Mouse (Mus musculus) adrenal gland, adult 18-20 months (tissue): ENCODE results near the gene Mrap. TPM values are rescaled to one million over a fixed set of nuclear protein-coding genes. Genes with fewer than 3 reads are reported as not detected.

Experiments used
- total RNA-seq, 2 experiments: library from RNA; stranded (reverse); gene quantifications; 1 replicate in 1 of 2; 2 replicates in 1 of 2; pipeline ENCODE4 v1.2.3; 2021

Mrap gene
- total RNA-seq, 2 experiments from 2014 or later: 510 to 1,113 TPM

Other genes starting within 250 kb of the Mrap start
- gene Mis18a, start 10.8 kb upstream of the Mrap start, total RNA-seq: 1 to 10 TPM; 3.4 to 5.8 TPM
- 10 to 100 TPM; 17.6 to 18.2 TPM for gene Urb1, start 72.2 kb downstream of the Mrap start, total RNA-seq
- 1 to 10 TPM; 5.2 to 8.2 TPM for gene Eva1c, start 88.5 kb downstream of the Mrap start, total RNA-seq
- gene Cfap298, start 196.9 kb downstream of the Mrap start, total RNA-seq: 10 to 100 TPM; 27.5 to 37.6 TPM